Mouse (Mus musculus): Measurements from ENCODE around the gene Slc2a5. TPM values are rescaled to one million over a fixed set of nuclear protein-coding genes. Genes with fewer than 3 reads are reported as not detected.

Slc2a5 gene
- polyA plus RNA-seq, 1 experiment from 2014 or later = 2.2 TPM

- Histone ChIP-seq H3K4me1 (replicated peaks) (peaks cover 7% of the 10 kb centered on the region), H3K27me3 (replicated peaks) (no peaks in the 10 kb centered on the region), H3K9me3 (no peaks in the 10 kb centered on the region), H3K4me3 (replicated peaks) (no peak overlapping the region), H3K9ac (no peak overlapping the region), H3K36me3 (no peaks in the 10 kb centered on the region), H3K4me2 (replicated peaks) (no peak overlapping the region), H3K27ac (no peak overlapping the region)
- no peak for ATAC-seq
- 35% methylated on average over 1 of the region's 2 CpGs for WGBS
Observed at GRCm38 (mm10) chr4:150130661-150131060, 11.6 kb downstream of the Slc2a5 start.

DNA sequence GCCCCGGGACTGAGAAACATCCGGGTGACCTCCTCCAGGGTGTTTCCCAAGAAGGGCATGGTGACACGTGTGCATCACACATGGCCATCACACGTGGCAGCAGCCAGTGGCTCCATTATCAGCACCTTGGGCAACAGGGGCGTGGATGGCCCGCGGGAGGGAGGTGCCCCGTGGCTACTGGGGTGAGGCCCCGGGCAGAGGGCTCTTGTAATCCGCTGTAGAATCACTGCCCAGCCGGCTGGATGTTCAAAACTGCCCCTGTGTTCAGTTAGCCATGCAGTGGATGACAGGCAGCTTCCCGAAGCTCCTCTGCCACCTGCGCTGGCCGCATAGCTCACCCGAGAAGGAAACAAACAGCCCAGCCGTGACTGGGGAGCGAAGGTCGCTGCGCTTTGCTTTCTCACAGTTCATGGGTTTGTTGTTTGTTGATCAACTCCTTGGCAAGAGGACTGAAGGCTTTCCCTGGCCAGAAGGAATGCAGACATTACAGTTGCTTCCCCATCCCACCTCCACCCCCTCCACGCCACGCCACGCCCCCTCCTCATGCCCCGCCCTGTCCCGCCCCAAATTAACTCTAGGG is 13.7 kb downstream of the Slc2a5 start:
- H3K27me3 ChIP-seq (replicated peaks) = no peaks in the 10 kb centered on the region
- peaks cover 13% of the 10 kb centered on the region for H3K4me1 ChIP-seq (replicated peaks)
- no peaks in the 10 kb centered on the region for H3K36me3 ChIP-seq
- peak overlapping the region; percentile 28 for H3K4me3 ChIP-seq (replicated peaks)
- 0 out of 2 replicates have a peak overlapping the region, but pooled peaks have one; percentile 12 for H3K9ac ChIP-seq
- no peaks in the 10 kb centered on the region for H3K9me3 ChIP-seq
- WGBS = 19% methylated on average over 24 of the region's 24 CpGs
- peak; percentile 61 for ATAC-seq
- H3K4me2 ChIP-seq (replicated peaks) = peak overlapping the region; percentile 64
- H3K27ac ChIP-seq = no peak overlapping the region; the same call in 1 of the 2 replicates

DNA sequence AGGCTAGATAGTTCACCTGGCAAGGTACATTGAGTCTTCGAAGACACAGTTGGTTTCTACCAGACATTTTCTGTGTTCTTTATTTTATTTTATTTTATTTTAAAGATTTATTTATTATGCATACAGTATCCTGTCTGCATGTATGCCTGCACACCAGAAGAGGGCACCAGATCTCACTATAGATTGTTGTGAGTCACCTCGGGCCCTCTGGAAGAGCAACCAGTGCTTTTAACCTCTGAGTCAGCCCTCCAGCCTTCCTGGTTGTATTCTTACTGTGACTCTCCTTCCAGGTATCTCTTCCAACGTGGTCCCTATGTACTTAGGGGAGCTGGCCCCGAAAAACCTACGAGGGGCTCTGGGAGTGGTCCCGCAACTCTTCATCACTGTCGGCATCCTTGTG is 16.2 kb downstream of the Slc2a5 start:
- Histone ChIP-seq H3K27ac (no peak overlapping the region), H3K36me3 (no peaks in the 10 kb centered on the region), H3K27me3 (replicated peaks) (no peaks in the 10 kb centered on the region; the same call in 1 of the 2 replicates), H3K4me3 (replicated peaks) (no peak overlapping the region), H3K9me3 (no peaks in the 10 kb centered on the region), H3K4me1 (replicated peaks) (peaks cover 21% of the 10 kb centered on the region), H3K4me2 (replicated peaks) (no peak overlapping the region), H3K9ac (no peak overlapping the region)
- no peak for ATAC-seq
- WGBS = 83% methylated on average over 7 of the region's 7 CpGs

- H3K4me2 ChIP-seq (replicated peaks) = no peak overlapping the region
- ATAC-seq = peak; percentile 4; the same call in 1 of the 2 replicates
- H3K9ac ChIP-seq = no peak overlapping the region
- no peak overlapping the region for H3K4me3 ChIP-seq (replicated peaks)
- H3K4me1 ChIP-seq (replicated peaks) = peaks cover 21% of the 10 kb centered on the region
- H3K36me3 ChIP-seq = no peaks in the 10 kb centered on the region
- H3K27me3 ChIP-seq (replicated peaks) = no peaks in the 10 kb centered on the region; the same call in 1 of the 2 replicates
- H3K27ac ChIP-seq = no peak overlapping the region
- no peaks in the 10 kb centered on the region for H3K9me3 ChIP-seq
- WGBS = 9% methylated on average over 10 of the region's 10 CpGs
Observed at GRCm38 (mm10) chr4:150136693-150137092, 17.6 kb downstream of the Slc2a5 start.

GRCm38 (mm10) chr4:150137368-150138083 is 18.4 kb downstream of the Slc2a5 start:
- H3K36me3 ChIP-seq = no peaks in the 10 kb centered on the region
- no peak for ATAC-seq
- peaks cover 21% of the 10 kb centered on the region for H3K4me1 ChIP-seq (replicated peaks)
- peak overlapping the region; percentile 19; the same call in 1 of the 2 replicates for H3K4me3 ChIP-seq (replicated peaks)
- peak overlapping the region; percentile 56; the same call in 1 of the 2 replicates for H3K4me2 ChIP-seq (replicated peaks)
- no peaks in the 10 kb centered on the region; the same call in 1 of the 2 replicates for H3K27me3 ChIP-seq (replicated peaks)
- H3K27ac ChIP-seq = no peak overlapping the region
- H3K9ac ChIP-seq = no peak overlapping the region
- H3K9me3 ChIP-seq = no peaks in the 10 kb centered on the region
- WGBS = 83% methylated on average over 7 of the region's 7 CpGs

- H3K27me3 ChIP-seq (replicated peaks) = no peaks in the 10 kb centered on the region; the same call in 1 of the 2 replicates
- ATAC-seq = peak; percentile 86
- H3K9me3 ChIP-seq = no peaks in the 10 kb centered on the region
- no peaks in the 10 kb centered on the region for H3K36me3 ChIP-seq
- H3K4me2 ChIP-seq (replicated peaks) = peak overlapping the region; percentile 56
- no peak overlapping the region for H3K9ac ChIP-seq
- H3K4me3 ChIP-seq (replicated peaks) = peak overlapping the region; percentile 19
- H3K27ac ChIP-seq = no peak overlapping the region
- H3K4me1 ChIP-seq (replicated peaks) = peaks cover 15% of the 10 kb centered on the region
- WGBS = 20% methylated on average over 9 of the region's 9 CpGs
Observed at GRCm38 (mm10) chr4:150138084-150138543, 19.0 kb downstream of the Slc2a5 start.

GRCm38 (mm10) chr4:150139090-150139489 is 20.0 kb downstream of the Slc2a5 start:
- Histone ChIP-seq H3K9me3 (no peaks in the 10 kb centered on the region), H3K4me2 (replicated peaks) (no peak overlapping the region), H3K27ac (no peak overlapping the region), H3K27me3 (replicated peaks) (no peaks in the 10 kb centered on the region; the same call in 1 of the 2 replicates), H3K36me3 (no peaks in the 10 kb centered on the region), H3K4me3 (replicated peaks) (no peak overlapping the region), H3K4me1 (replicated peaks) (peaks cover 14% of the 10 kb centered on the region), H3K9ac (no peak overlapping the region)
- no peak for ATAC-seq
- 67% methylated on average over 13 of the region's 13 CpGs for WGBS

DNA sequence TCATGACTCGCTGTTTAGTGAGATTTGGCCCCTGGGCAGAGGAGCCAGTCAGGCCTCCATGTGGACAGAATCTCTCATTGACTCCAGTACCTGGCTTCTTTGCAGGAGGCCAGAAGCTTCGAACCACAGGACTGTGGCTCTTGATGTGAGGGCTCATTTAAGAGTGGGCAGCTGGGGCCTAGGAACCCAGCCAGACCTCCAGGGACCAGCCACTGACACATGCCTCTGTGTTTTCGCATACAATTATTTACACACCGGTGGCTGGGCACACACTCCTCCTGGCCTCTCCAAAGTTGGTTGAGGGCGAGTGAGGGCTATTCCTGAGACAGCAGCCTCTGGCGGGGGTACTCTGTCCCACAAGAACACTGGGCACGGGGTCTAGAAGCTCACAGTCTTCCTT is 21.3 kb downstream of the Slc2a5 start:
- WGBS = 76% methylated on average over 7 of the region's 7 CpGs
- no peak overlapping the region for H3K9ac ChIP-seq

DNA sequence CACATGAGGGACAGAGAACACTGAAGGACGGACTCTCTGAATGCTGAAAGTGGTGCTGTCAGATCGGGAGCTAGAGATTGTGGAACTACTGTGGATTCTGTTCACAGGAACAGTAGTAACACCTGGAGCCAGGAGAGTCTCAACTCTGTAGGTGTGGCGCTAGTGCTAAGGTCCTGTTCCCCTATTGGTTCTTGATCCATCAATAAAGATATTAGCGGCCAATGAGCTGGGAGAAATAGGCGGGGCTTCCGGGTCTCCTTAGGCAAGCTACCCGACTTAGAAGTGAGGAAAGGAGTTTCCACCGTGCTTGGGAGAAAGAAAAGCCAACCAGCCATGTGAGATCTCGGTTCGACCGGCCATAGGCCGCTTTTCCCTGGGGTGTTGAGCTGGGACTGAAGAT is 25.2 kb downstream of the Slc2a5 start:
- no peak overlapping the region for H3K27ac ChIP-seq
- no peaks in the 10 kb centered on the region for H3K36me3 ChIP-seq
- no peaks in the 10 kb centered on the region for H3K9me3 ChIP-seq
- H3K27me3 ChIP-seq (replicated peaks) = no peaks in the 10 kb centered on the region; the same call in 1 of the 2 replicates
- 0 out of 2 replicates have a peak, but pooled peaks cover 2% of the 10 kb centered on the region for H3K4me1 ChIP-seq (replicated peaks)
- peak; percentile 76 for ATAC-seq
- H3K4me3 ChIP-seq (replicated peaks) = no peak overlapping the region
- peak overlapping the region; percentile 38 for H3K4me2 ChIP-seq (replicated peaks)
- H3K9ac ChIP-seq = no peak overlapping the region
- 21% methylated on average over 12 of the region's 12 CpGs for WGBS

More for the DNA sequence above, 21.3 kb downstream of the Slc2a5 start:
- Histone ChIP-seq H3K9me3 (no peaks in the 10 kb centered on the region), H3K4me3 (replicated peaks) (no peak overlapping the region), H3K4me2 (replicated peaks) (no peak overlapping the region), H3K27ac (no peak overlapping the region), H3K4me1 (replicated peaks) (peaks cover 14% of the 10 kb centered on the region), H3K36me3 (no peaks in the 10 kb centered on the region), H3K27me3 (replicated peaks) (no peaks in the 10 kb centered on the region; the same call in 1 of the 2 replicates)
- ATAC-seq = no peak

DNA sequence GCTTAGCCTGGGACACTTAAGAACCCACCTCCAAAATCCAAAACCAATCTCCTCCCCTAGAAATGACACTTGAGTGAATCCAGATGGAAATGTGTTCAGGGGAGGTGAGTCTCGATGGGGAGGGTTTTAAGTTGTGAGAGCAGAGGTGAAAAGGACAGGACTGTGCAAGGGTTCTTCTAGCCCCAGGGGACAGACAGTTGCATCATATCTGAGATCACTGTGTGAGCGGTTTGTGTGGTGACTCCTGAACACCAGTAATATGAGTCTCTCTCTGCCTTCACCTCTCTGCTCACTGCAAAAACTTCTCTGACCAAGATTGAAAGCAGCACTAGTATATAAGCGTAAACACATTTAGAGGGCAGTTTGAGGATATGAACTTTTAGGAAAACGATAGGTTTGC is 27.2 kb downstream of the Slc2a5 start:
- no peak for ATAC-seq
- Histone ChIP-seq H3K27ac (no peak overlapping the region), H3K4me2 (replicated peaks) (no peak overlapping the region), H3K9me3 (no peaks in the 10 kb centered on the region), H3K4me3 (replicated peaks) (no peak overlapping the region), H3K27me3 (replicated peaks) (no peaks in the 10 kb centered on the region), H3K4me1 (replicated peaks) (0 out of 2 replicates have a peak, but pooled peaks cover 2% of the 10 kb centered on the region), H3K36me3 (no peaks in the 10 kb centered on the region), H3K9ac (no peak overlapping the region)
- WGBS = 65% methylated on average over 4 of the region's 4 CpGs

DNA sequence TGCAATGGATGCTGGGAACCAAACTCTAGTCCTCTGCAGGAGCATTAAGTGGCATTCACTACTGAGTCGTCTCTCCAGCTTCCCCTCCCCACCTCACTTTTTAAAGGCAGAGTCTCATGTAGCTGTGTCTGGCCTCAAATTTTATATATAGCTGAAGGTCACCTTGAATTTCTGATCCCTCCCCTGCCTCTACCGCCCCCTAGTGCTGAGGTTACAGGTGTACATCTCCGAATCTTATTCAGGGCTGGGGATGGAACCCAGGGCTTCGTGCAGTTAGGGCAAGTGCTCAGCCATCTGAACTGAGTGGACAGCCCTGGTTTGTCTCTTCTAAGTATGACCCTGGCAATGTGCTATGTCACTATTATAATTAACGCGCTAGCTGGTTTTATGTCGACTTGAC is 32.0 kb downstream of the Slc2a5 start:
- WGBS = 79% methylated on average over 7 of the region's 7 CpGs
- Histone ChIP-seq H3K27me3 (replicated peaks) (no peaks in the 10 kb centered on the region), H3K36me3 (no peaks in the 10 kb centered on the region), H3K9ac (no peak overlapping the region), H3K4me3 (replicated peaks) (no peak overlapping the region), H3K4me1 (replicated peaks) (0 out of 2 replicates have a peak, but pooled peaks cover 2% of the 10 kb centered on the region), H3K9me3 (no peaks in the 10 kb centered on the region), H3K4me2 (replicated peaks) (no peak overlapping the region), H3K27ac (no peak overlapping the region)
- ATAC-seq = no peak

GRCm38 (mm10) chr4:150152483-150152882 is 33.4 kb downstream of the Slc2a5 start:
- H3K27ac ChIP-seq = peak overlapping the region; percentile 56
- ATAC-seq = peak; percentile 94
- no peak overlapping the region for H3K4me2 ChIP-seq (replicated peaks)
- H3K4me3 ChIP-seq (replicated peaks) = no peak overlapping the region
- H3K27me3 ChIP-seq (replicated peaks) = no peaks in the 10 kb centered on the region
- H3K9ac ChIP-seq = no peak overlapping the region
- H3K4me1 ChIP-seq (replicated peaks) = 0 out of 2 replicates have a peak, but pooled peaks cover 2% of the 10 kb centered on the region
- no peaks in the 10 kb centered on the region for H3K9me3 ChIP-seq
- H3K36me3 ChIP-seq = no peaks in the 10 kb centered on the region
- WGBS = 57% methylated on average over 8 of the region's 8 CpGs

All from intestine, embryonic 15.5 days (tissue).